Mouse (Mus musculus): ENCODE measurements around the gene Nr0b2.

GRCm38 (mm10) chr4:133561622-133562021, 8.4 kb downstream of the Nr0b2 start:
- TF ChIP-seq CTCF (IDR thresholded peaks at IDR 0.05; ENCODE audit: borderline replicate concordance, insufficient read depth, low read depth, low read length) (no peak), POLR2A (IDR thresholded peaks at IDR 0.05; ENCODE audit: borderline replicate concordance, insufficient read depth, low read length) (no peak)

Data from cerebellum, adult 2 months (tissue).